19 mouse cellular contexts compared by ENCODE assay signal in the genomic region with DNA sequence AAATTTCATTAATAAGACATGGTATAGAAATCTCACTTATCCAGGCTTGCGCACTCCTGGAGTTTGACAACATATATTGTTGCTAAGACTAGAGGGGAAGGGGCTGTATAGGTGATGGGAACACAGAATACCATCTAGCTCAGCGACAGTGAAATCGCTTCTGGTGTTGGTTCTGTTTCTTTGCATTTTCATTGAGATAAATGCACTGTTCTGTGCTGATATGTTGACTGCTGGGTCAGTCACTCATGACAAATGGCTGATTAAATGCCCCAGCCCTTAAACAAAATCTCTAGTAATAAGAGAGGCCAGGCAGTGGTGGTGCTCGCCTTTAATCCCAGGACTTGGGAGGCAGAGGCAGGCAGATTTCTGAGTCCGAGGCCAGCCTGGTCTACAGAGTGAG. TPM values are rescaled to one million over a fixed set of nuclear protein-coding genes. Genes with fewer than 3 reads are reported as not detected.
DNase-seq lines count a peak whose midpoint lies in the region; ATAC-seq lines count a peak whose summit lies in the region.
"Had no signal": no experiment of that assay in that cellular context is flagged by ENCODE, and none has a peak within 500 bp of the region (broad histone marks: within the 10 kb centered on the region; RNA-seq: fewer than 3 reads in every experiment).

No protein-coding gene starts in this region.

- no peaks in the 10 kb centered on the region for H3K27me3 ChIP-seq in heart, embryonic 12.5 days (replicated peaks)
- no peaks in the 10 kb centered on the region for H3K27me3 ChIP-seq in liver, embryonic 12.5 days (replicated peaks)
- H3K27me3 ChIP-seq in liver, embryonic 16.5 days (ENCODE audit: control insufficient read depth, insufficient read depth, low read depth, low read length) = no peaks in the 10 kb centered on the region
- H3K27me3 ChIP-seq in intestine, embryonic 15.5 days (replicated peaks) = no peaks in the 10 kb centered on the region
- H3K27me3 ChIP-seq: heart, embryonic 15.5 days; hindbrain, embryonic 15.5 days had no signal

- H3K27ac ChIP-seq in heart, embryonic 12.5 days (ENCODE audit: poor library complexity, severe bottlenecking) = no peak overlapping the region
- peak overlapping the region; percentile 97 for H3K27ac ChIP-seq in liver, embryonic 12.5 days
- peak overlapping the region; percentile 97 for H3K27ac ChIP-seq in liver, embryonic 16.5 days (ENCODE audit: low read length)
- H3K27ac ChIP-seq in intestine, embryonic 15.5 days = no peak overlapping the region
- H3K27ac ChIP-seq: embryonic facial prominence, embryonic 13.5 days; heart, embryonic 15.5 days; hindbrain, embryonic 15.5 days had no signal

- 79% methylated on average over 5 of the region's 5 CpGs for WGBS in heart, embryonic 12.5 days
- WGBS in liver, embryonic 12.5 days (ENCODE audit: insufficient replicate concordance) = 45% methylated on average over 5 of the region's 5 CpGs
- 41% methylated on average over 5 of the region's 5 CpGs for WGBS in liver, embryonic 16.5 days (ENCODE audit: insufficient replicate concordance)
- WGBS in intestine, embryonic 15.5 days = 88% methylated on average over 5 of the region's 5 CpGs

- H3K36me3 ChIP-seq in heart, embryonic 12.5 days = no peaks in the 10 kb centered on the region
- no peaks in the 10 kb centered on the region for H3K36me3 ChIP-seq in liver, embryonic 12.5 days
- H3K36me3 ChIP-seq in liver, embryonic 16.5 days (ENCODE audit: control insufficient read depth, insufficient read depth) = no peaks in the 10 kb centered on the region
- no peaks in the 10 kb centered on the region for H3K36me3 ChIP-seq in intestine, embryonic 15.5 days
- H3K36me3 ChIP-seq: embryonic facial prominence, embryonic 13.5 days; forebrain, embryonic 10.5 days; heart, embryonic 10.5 days; heart, embryonic 15.5 days; hindbrain, embryonic 15.5 days had no signal

- no peak overlapping the region for H3K4me2 ChIP-seq in heart, embryonic 12.5 days
- H3K4me2 ChIP-seq in liver, embryonic 12.5 days = peak overlapping the region; percentile 71
- H3K4me2 ChIP-seq in liver, embryonic 16.5 days (ENCODE audit: low read depth, low read length) = peak overlapping the region; percentile 26; the same call in 1 of the 2 replicates
- H3K4me2 ChIP-seq in intestine, embryonic 15.5 days (replicated peaks) = no peak overlapping the region
- H3K4me2 ChIP-seq: embryonic facial prominence, embryonic 13.5 days; heart, embryonic 15.5 days; hindbrain, embryonic 15.5 days had no signal

- no peak for ATAC-seq in heart, embryonic 12.5 days (ENCODE audit: insufficient number of reproducible peaks, low FRiP score)
- ATAC-seq in liver, embryonic 12.5 days = peak; percentile 3; the same call in 1 of the 2 replicates
- 0 out of 2 replicates have a peak, but pooled peaks have one; percentile 1 for ATAC-seq in liver, embryonic 16.5 days (ENCODE audit: low read depth)
- no peak for ATAC-seq in megakaryocyte, adult 5-6 weeks (ENCODE audit: poor library complexity, severe bottlenecking)
- no peak for ATAC-seq in intestine, embryonic 15.5 days
- ATAC-seq: forebrain, embryonic 14.5 days had no signal

- 0 out of 2 replicates have a peak, but pooled peaks cover 7% of the 10 kb centered on the region for H3K4me1 ChIP-seq in heart, embryonic 12.5 days (replicated peaks)
- H3K4me1 ChIP-seq in liver, embryonic 12.5 days = peaks cover 97% of the 10 kb centered on the region
- peaks cover 78% of the 10 kb centered on the region for H3K4me1 ChIP-seq in liver, embryonic 16.5 days (ENCODE audit: control insufficient read depth, low read depth, low read length)
- no peaks in the 10 kb centered on the region for H3K4me1 ChIP-seq in intestine, embryonic 15.5 days (replicated peaks)
- H3K4me1 ChIP-seq: forebrain, embryonic 10.5 days; heart, embryonic 15.5 days; hindbrain, embryonic 15.5 days had no signal

- peak; percentile 81 for DNase-seq in heart, adult 11 months
- DNase-seq in thymus, postnatal 36 days = no peak
- DNase-seq: adrenal gland, postnatal 10 days; cerebellum, adult 18-20 months; cerebellum, adult 9-11 months; cerebellum, postnatal 36 days; gastrocnemius, postnatal 36 days; heart, adult 18-20 months had no signal

- H3K9ac ChIP-seq in heart, embryonic 12.5 days = no peak overlapping the region
- peak overlapping the region; percentile 46 for H3K9ac ChIP-seq in liver, embryonic 12.5 days
- peak overlapping the region; percentile 40 for H3K9ac ChIP-seq in liver, embryonic 16.5 days (ENCODE audit: low read depth, low read length)
- no peak overlapping the region for H3K9ac ChIP-seq in intestine, embryonic 15.5 days
- H3K9ac ChIP-seq: embryonic facial prominence, embryonic 13.5 days; heart, embryonic 15.5 days; hindbrain, embryonic 15.5 days had no signal

- no peaks in the 10 kb centered on the region for H3K9me3 ChIP-seq in heart, embryonic 12.5 days (replicated peaks)
- no peaks in the 10 kb centered on the region for H3K9me3 ChIP-seq in liver, embryonic 12.5 days (replicated peaks)
- H3K9me3 ChIP-seq in liver, embryonic 16.5 days (replicated peaks; ENCODE audit: control insufficient read depth, low read length) = no peaks in the 10 kb centered on the region
- H3K9me3 ChIP-seq in intestine, embryonic 15.5 days = no peaks in the 10 kb centered on the region
- H3K9me3 ChIP-seq: embryonic facial prominence, embryonic 13.5 days; forebrain, embryonic 10.5 days; heart, embryonic 10.5 days; heart, embryonic 15.5 days; hindbrain, embryonic 15.5 days had no signal

- no peak overlapping the region for H3K4me3 ChIP-seq in heart, embryonic 12.5 days
- H3K4me3 ChIP-seq in liver, embryonic 12.5 days = no peak overlapping the region
- H3K4me3 ChIP-seq in liver, embryonic 16.5 days (ENCODE audit: low read depth, low read length) = no peak overlapping the region
- no peak overlapping the region for H3K4me3 ChIP-seq in intestine, embryonic 15.5 days (replicated peaks)
- H3K4me3 ChIP-seq: embryonic facial prominence, embryonic 13.5 days; forebrain, embryonic 10.5 days; heart, embryonic 10.5 days; heart, embryonic 15.5 days; hindbrain, embryonic 15.5 days had no signal

RNA-seq across cellular contexts. Expression of gene Aff1, which starts 47.0 kb away (rescaled TPM):
- polyA plus RNA-seq in heart, embryonic 12.5 days (2016; fragmentation: Nextera tagmentation; extraction: Ambion mirVana) = 11.4 and 13.4 TPM in 2 replicates
- polyA plus RNA-seq in liver, embryonic 12.5 days (2016; fragmentation: Nextera tagmentation; extraction: Ambion mirVana) = 17.0 and 19.5 TPM in 2 replicates
- polyA plus RNA-seq in liver, embryonic 16.5 days (2015; fragmentation: Nextera tagmentation; extraction: Ambion mirVana) = 13.5 and 17.7 TPM in 2 replicates
- total RNA-seq in megakaryocyte, adult 5-6 weeks (2015) = 45.0 and 51.0 TPM in 2 replicates
- 16.3 and 29.0 TPM in 2 replicates for total RNA-seq in megakaryocyte, adult 5-6 weeks (2017)
- 5.3 TPM in 2 replicates for polyA plus RNA-seq in intestine, embryonic 15.5 days (2015; fragmentation: Nextera tagmentation; extraction: Ambion mirVana)

Comparison
In these comparisons a context has a peak if more than half of its experiments do, and no peak if none do; other contexts are left out.
1. ATAC-seq: peak in liver, embryonic 12.5 days (single experiment) and liver, embryonic 16.5 days (single experiment); none in heart, embryonic 12.5 days (single experiment), megakaryocyte, adult 5-6 weeks (single experiment) and intestine, embryonic 15.5 days (single experiment).
2. H3K27ac ChIP-seq: peak in liver, embryonic 12.5 days (single experiment) and liver, embryonic 16.5 days (single experiment); none in heart, embryonic 12.5 days (single experiment) and intestine, embryonic 15.5 days (single experiment).
3. H3K4me2 ChIP-seq: peak in liver, embryonic 12.5 days (single experiment) and liver, embryonic 16.5 days (single experiment); none in heart, embryonic 12.5 days (single experiment) and intestine, embryonic 15.5 days (single experiment).
4. H3K9ac ChIP-seq: peak in liver, embryonic 12.5 days (single experiment) and liver, embryonic 16.5 days (single experiment); none in heart, embryonic 12.5 days (single experiment) and intestine, embryonic 15.5 days (single experiment).